Mouse (Mus musculus): ENCODE data around the gene Fam114a1.

DNA sequence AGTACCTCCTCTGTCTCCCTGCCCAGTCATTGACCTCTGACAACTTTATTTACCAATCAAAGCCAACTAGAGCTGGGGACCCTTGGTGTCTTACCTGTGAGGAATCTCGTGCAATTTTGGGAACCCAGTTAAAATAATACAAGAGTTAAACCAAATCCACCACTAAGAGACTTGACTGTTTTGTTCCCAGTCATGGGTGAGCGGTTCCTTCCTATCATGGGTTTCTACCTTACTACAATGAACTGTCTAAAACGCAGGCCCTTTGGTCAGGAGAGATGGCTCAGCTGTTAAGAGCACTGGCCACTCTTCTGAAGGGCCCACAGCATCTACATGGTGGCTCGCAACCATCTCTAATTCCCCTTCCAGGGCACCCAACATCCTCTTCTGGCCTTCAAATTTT is 112.0 kb downstream of the Fam114a1 start:
- TF ChIP-seq ZC3H11A (IDR thresholded peaks at IDR 0.05; ENCODE audit: borderline replicate concordance, low read depth, low read length) = no peak
- TF ChIP-seq CHD2 (IDR thresholded peaks at IDR 0.05; ENCODE audit: low read depth, low read length) = no peak
- TF ChIP-seq HCFC1 (IDR thresholded peaks at IDR 0.05; ENCODE audit: borderline replicate concordance, insufficient read depth, low read length) = no peak
- TF ChIP-seq MAFK (IDR thresholded peaks at IDR 0.05; ENCODE audit: insufficient read depth, low read depth, low read length) = no peak
- TF ChIP-seq ZNF384 (IDR thresholded peaks at IDR 0.05; ENCODE audit: low read depth, low read length) = no peak
